Mouse (Mus musculus) hindbrain, embryonic 16.5 days (tissue): ENCODE measurements around the gene Bsg. TPM values are rescaled to one million over a fixed set of nuclear protein-coding genes. Genes with fewer than 3 reads are reported as not detected.

ENCODE experiments used
- ATAC-seq: fragments of 200-750 bp; cut with Nextera tagmentation; 2 replicates; pipeline ENCODE4 v1.8.0; 2017; ENCODE audit warnings: moderate TSS enrichment, moderate library complexity
- H3K27ac ChIP-seq: fragments of 300-500 bp; sonication (generic); 2 replicates; pipeline ENCODE4 v1.5.1; 2014; ENCODE audit warnings: low read depth, mild to moderate bottlenecking, control low read depth, low read length, moderate library complexity
- H3K27me3 ChIP-seq: fragments of 300-500 bp; sonication (generic); replicated peaks from 2 replicates; pipeline ENCODE4 v1.6.1; 2014; ENCODE audit warnings: low read length; ENCODE audit not compliant: control insufficient read depth, insufficient read depth
- H3K36me3 ChIP-seq: fragments of 300-500 bp; sonication (generic); 2 replicates; pipeline ENCODE4 v1.6.1; 2014; ENCODE audit warnings: mild to moderate bottlenecking, low read length, moderate library complexity, mixed read lengths; ENCODE audit not compliant: control insufficient read depth, insufficient read depth
- H3K4me1 ChIP-seq: fragments of 300-500 bp; sonication (generic); 2 replicates; pipeline ENCODE4 v1.6.1; 2014; ENCODE audit warnings: low read depth, low read length; ENCODE audit not compliant: control insufficient read depth, insufficient read depth
- H3K4me2 ChIP-seq: fragments of 300-500 bp; sonication (generic); 2 replicates; pipeline ENCODE4 v1.6.1; 2014; ENCODE audit warnings: mild to moderate bottlenecking, low read length, control low read depth, moderate library complexity
- H3K4me3 ChIP-seq: fragments of 300-500 bp; sonication (generic); 2 replicates; pipeline ENCODE4 v1.5.1; 2014; ENCODE audit warnings: mild to moderate bottlenecking, low read length, control low read depth, moderate library complexity
- H3K9ac ChIP-seq: fragments of 300-500 bp; sonication (generic); 2 replicates; pipeline ENCODE4 v1.6.1; 2014; ENCODE audit warnings: low read depth, mild to moderate bottlenecking, control low read depth, low read length, moderate library complexity
- H3K9me3 ChIP-seq: fragments of 300-500 bp; sonication (generic); 2 replicates; pipeline ENCODE4 v1.6.1; 2014; ENCODE audit warnings: mild to moderate bottlenecking, low read length, moderate library complexity; ENCODE audit not compliant: control insufficient read depth
- WGBS: fragments of 180-500 bp; shearing (Covaris S2); extraction: QIAGEN DNeasy Blood & Tissue Kit; methylation state at CpG from one replicate; pipeline ENCODE4 v1.1.7; 2014; 5-methylcytosine and 5-hydroxymethylcytosine counted together
- polyA plus RNA-seq: library from polyadenylated mRNA; unstranded; fragments of >200 nt; fragmentation: Nextera tagmentation; extraction: Ambion mirVana; gene quantifications from 2 replicates; pipeline ENCODE4 v1.2.1, GENCODE M21; 2015

Gene Bsg
- polyA plus RNA-seq, 1 experiment from 2014 or later: 1,193 TPM

GRCm38 (mm10) chr10:79681591-79682245, 22.6 kb upstream of the Bsg start, which contains the start of gene Cdc34:
Gene Cdc34, plus strand, starts transcription at chr10:79682195.
- H3K4me3 ChIP-seq: peak within 1 kb of the TSS; percentile 88
- peak within 1 kb of the TSS; percentile 79 for H3K4me2 ChIP-seq
- ATAC-seq: peak; percentile 95
- no peaks in the 10 kb centered on the region for H3K27me3 ChIP-seq
- peak within 1 kb of the TSS; percentile 89 for H3K27ac ChIP-seq
- peaks cover 14% of the 10 kb centered on the region for H3K36me3 ChIP-seq
- H3K4me1 ChIP-seq: peaks cover 19% of the 10 kb centered on the region
- WGBS: under 1% methylated on average over 79 of the region's 84 CpGs
- no peaks in the 10 kb centered on the region for H3K9me3 ChIP-seq
- peak within 1 kb of the TSS; percentile 81 for H3K9ac ChIP-seq

GRCm38 (mm10) chr10:79682551-79682915, 21.8 kb upstream of the Bsg start:
- H3K4me3 ChIP-seq: peak overlapping the region; percentile 88
- peaks cover 18% of the 10 kb centered on the region for H3K36me3 ChIP-seq
- no peaks in the 10 kb centered on the region for H3K9me3 ChIP-seq
- H3K4me1 ChIP-seq: peaks cover 19% of the 10 kb centered on the region
- H3K27me3 ChIP-seq: no peaks in the 10 kb centered on the region
- peak overlapping the region; percentile 81 for H3K9ac ChIP-seq
- WGBS: 0% methylated on average over 10 of the region's 10 CpGs
- peak overlapping the region; percentile 67 for H3K4me2 ChIP-seq
- peak; percentile 1; the same call in 1 of the 2 replicates for ATAC-seq
- peak overlapping the region; percentile 76 for H3K27ac ChIP-seq

GRCm38 (mm10) chr10:79682916-79683582, 21.2 kb upstream of the Bsg start:
- Histone ChIP-seq H3K4me3 (peak overlapping the region; percentile 88), H3K9me3 (no peaks in the 10 kb centered on the region), H3K4me2 (peak overlapping the region; percentile 67), H3K27me3 (no peaks in the 10 kb centered on the region), H3K36me3 (peaks cover 21% of the 10 kb centered on the region), H3K27ac (peak overlapping the region; percentile 76; the same call in 1 of the 2 replicates), H3K9ac (peak overlapping the region; percentile 81), H3K4me1 (peaks cover 19% of the 10 kb centered on the region)
- WGBS: 8% methylated on average over 10 of the region's 10 CpGs
- ATAC-seq: no peak

GRCm38 (mm10) chr10:79683726-79684640, 20.3 kb upstream of the Bsg start:
- H3K9me3 ChIP-seq: no peaks in the 10 kb centered on the region
- no peak for ATAC-seq
- H3K4me1 ChIP-seq: peaks cover 19% of the 10 kb centered on the region
- H3K36me3 ChIP-seq: peaks cover 30% of the 10 kb centered on the region
- H3K27ac ChIP-seq: no peak overlapping the region
- WGBS: 92% methylated on average over 6 of the region's 6 CpGs
- H3K9ac ChIP-seq: peak overlapping the region; percentile 81; the same call in 1 of the 2 replicates
- H3K4me2 ChIP-seq: peak overlapping the region; percentile 67
- peak overlapping the region; percentile 88 for H3K4me3 ChIP-seq
- no peaks in the 10 kb centered on the region for H3K27me3 ChIP-seq

GRCm38 (mm10) chr10:79684770-79685600, 19.3 kb upstream of the Bsg start:
- H3K9ac ChIP-seq: no peak overlapping the region
- H3K27me3 ChIP-seq: no peaks in the 10 kb centered on the region
- H3K36me3 ChIP-seq: peaks cover 33% of the 10 kb centered on the region
- H3K4me3 ChIP-seq: no peak overlapping the region
- H3K27ac ChIP-seq: no peak overlapping the region
- 94% methylated on average over 25 of the region's 25 CpGs for WGBS
- no peak for ATAC-seq
- no peaks in the 10 kb centered on the region for H3K9me3 ChIP-seq
- H3K4me1 ChIP-seq: peaks cover 19% of the 10 kb centered on the region
- H3K4me2 ChIP-seq: no peak overlapping the region

GRCm38 (mm10) chr10:79686219-79686618, 18.1 kb upstream of the Bsg start:
- Histone ChIP-seq H3K27me3 (no peaks in the 10 kb centered on the region), H3K9me3 (no peaks in the 10 kb centered on the region), H3K4me2 (no peak overlapping the region), H3K4me1 (peaks cover 15% of the 10 kb centered on the region), H3K4me3 (no peak overlapping the region), H3K9ac (no peak overlapping the region), H3K27ac (no peak overlapping the region), H3K36me3 (peaks cover 33% of the 10 kb centered on the region)
- WGBS: 92% methylated on average over 2 of the region's 2 CpGs
- no peak for ATAC-seq

GRCm38 (mm10) chr10:79686691-79687090, 17.6 kb upstream of the Bsg start:
- Histone ChIP-seq H3K9me3 (no peaks in the 10 kb centered on the region), H3K27ac (no peak overlapping the region), H3K4me2 (no peak overlapping the region), H3K36me3 (peaks cover 33% of the 10 kb centered on the region), H3K9ac (no peak overlapping the region), H3K4me1 (peaks cover 13% of the 10 kb centered on the region), H3K4me3 (no peak overlapping the region), H3K27me3 (no peaks in the 10 kb centered on the region)
- WGBS: 100% methylated on average over 1 of the region's 1 CpGs
- ATAC-seq: no peak

- ATAC-seq: no peak
- H3K36me3 ChIP-seq: peaks cover 33% of the 10 kb centered on the region
Observed at GRCm38 (mm10) chr10:79687513-79687912, 16.8 kb upstream of the Bsg start.

More at GRCm38 (mm10) chr10:79687513-79687912, 16.8 kb upstream of the Bsg start:
- H3K4me1 ChIP-seq: peaks cover 13% of the 10 kb centered on the region
- H3K9ac ChIP-seq: no peak overlapping the region
- no peak overlapping the region for H3K4me3 ChIP-seq
- no peaks in the 10 kb centered on the region for H3K27me3 ChIP-seq
- WGBS: 94% methylated on average over 6 of the region's 6 CpGs
- no peaks in the 10 kb centered on the region for H3K9me3 ChIP-seq
- no peak overlapping the region for H3K27ac ChIP-seq
- no peak overlapping the region for H3K4me2 ChIP-seq
